Mouse (Mus musculus): ENCODE measurements at regions not wholly inside any gene's neighbourhood (a gene's known extent, or its start where the extent isn't known, plus 50 kb on each side); places are given as distances from the start of the nearest gene placed in this dataset.
"Not testable (repeated sequence)": the region's sequence is repeated elsewhere in the genome, so short reads cannot be mapped to it uniquely, and the experiment has no call there.

DNA sequence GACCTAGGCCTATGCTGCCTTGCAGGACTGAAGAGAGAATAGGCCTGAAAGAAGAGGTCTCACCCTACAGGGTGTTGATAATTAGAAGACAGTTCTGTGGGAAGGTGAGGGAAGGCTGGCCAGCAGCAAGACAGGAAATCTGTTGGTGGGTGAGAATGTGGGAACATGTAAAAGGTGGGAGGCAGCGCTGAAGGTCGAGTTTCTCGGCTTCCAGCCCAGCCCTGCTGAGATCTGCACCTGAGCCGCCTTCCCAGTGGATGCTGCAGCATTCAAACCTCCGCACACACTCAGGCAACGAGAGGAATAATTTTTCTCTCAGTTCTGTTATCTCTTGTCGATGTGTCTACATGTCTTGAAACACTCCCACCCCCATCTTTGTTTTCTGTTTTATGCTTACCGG, 89.9 kb upstream of the Atp1b1 start:
- no peak for DNase-seq (ENCODE audit: low read depth, low spot score)

DNA sequence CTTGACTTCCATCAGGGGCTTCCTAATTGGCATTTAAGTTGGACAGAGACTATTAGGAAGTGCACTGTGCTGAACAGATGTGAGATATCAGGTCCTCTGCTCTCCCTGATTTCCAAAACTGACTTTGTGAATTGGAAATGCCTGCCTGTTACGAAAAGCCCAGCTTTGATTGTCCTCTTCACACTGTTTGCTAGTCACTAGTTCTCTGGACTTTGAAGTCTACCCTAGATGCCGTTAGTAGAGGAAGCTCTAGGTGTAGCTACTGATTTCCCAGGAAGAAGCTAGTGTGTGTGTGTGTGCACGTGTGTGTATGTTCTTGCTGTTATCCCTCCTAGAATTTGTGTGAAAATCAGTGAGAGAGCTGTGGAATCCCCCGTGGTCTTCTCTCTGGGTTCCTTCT, 87.7 kb upstream of the Atp1b1 start:
- no peak for DNase-seq (ENCODE audit: low read depth, low spot score)

DNA sequence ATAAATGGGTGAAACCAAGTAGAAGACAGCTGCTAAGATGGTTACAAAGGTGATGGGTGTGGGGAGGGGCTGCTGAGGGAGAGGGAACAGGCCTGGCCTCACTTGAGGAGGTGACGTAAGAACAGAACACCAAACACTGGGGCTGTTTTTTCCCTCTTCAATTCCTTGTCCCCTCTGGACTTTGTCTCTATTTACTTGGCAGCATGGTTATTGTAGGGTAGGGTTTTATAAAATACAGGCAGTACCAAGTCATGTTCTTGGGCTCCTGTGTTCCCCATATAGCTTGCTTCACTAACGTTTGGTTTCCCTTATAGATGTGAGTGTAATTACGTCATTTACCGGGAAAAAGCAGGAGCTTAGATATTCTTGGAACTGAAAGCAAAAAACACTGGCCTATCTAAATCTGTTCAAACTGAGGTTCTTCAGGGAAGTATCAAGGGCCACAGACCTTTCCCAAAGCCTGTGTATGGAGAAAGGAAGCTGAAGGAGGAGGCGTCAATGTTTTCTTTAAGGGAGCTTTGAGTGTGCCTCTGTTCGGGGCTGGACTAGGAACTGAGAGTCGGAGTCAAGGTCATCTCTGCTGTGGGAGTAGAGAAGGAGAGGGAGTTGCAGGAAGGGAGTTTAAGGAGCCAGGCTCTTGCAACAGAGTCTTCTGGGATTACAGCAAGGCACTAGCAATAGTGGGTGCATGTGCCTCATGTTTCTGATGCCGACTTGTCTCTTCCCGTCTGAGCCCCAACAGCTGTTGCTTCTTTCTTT, 85.1 kb upstream of the Atp1b1 start:
- no peak for DNase-seq (ENCODE audit: low read depth, low spot score)

DNA sequence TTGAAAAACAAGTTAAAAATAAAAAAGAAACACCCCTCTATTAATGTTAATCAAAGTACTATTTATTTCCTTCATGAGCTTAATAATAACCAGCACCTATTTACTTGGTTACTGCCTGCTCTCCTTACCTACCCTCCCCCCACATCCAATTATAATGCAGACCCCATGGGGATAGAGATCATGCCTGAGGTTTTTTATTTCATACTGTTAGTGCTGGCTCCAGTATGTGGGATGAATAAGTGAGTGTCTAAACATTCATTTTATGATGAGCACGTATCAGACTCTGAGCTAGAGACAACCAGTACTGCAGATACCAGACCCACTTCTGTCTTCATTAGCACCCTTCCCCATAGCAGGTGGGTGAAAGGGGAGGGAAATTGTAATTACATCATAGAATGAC, 83.6 kb upstream of the Atp1b1 start:
- DNase-seq (ENCODE audit: low read depth, low spot score), result no peak

DNA sequence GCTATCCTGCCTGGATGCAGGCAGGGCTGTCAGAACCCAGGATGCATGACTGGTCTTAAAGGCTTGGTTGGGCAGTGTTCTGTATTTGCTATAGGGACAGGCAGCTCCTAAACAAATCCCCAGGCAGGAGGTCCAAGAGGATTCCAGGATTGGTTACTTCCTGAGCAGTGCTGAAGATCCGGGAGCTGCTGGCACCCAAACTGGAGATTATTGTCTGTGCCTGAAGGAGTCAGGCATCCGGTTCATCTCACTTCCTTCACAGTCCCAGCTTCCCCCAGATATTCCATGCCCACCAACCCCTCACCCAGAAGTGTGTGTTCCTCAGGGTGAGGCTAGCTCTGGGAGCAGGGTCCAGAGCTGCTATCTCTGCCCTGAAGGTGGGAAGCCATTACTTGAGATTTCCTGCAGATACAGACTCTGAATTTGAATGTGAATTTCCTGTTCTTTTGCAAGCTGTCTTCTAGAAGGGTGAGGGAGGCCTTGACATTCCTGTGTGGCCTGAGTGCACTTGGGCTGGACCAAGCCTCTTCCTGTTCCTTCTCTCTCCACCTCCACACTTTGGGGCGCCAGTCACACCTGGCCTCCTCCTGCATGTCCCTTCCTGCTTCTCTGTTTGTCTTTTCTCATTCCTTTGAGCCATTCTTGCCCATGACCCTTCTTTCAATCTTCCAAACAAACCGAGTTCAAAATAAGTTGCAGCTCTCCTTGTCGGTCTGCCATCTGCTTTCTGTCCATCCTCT, 80.3 kb upstream of the Atp1b1 start:
- DNase-seq (ENCODE audit: low read depth, low spot score), result no peak

DNA sequence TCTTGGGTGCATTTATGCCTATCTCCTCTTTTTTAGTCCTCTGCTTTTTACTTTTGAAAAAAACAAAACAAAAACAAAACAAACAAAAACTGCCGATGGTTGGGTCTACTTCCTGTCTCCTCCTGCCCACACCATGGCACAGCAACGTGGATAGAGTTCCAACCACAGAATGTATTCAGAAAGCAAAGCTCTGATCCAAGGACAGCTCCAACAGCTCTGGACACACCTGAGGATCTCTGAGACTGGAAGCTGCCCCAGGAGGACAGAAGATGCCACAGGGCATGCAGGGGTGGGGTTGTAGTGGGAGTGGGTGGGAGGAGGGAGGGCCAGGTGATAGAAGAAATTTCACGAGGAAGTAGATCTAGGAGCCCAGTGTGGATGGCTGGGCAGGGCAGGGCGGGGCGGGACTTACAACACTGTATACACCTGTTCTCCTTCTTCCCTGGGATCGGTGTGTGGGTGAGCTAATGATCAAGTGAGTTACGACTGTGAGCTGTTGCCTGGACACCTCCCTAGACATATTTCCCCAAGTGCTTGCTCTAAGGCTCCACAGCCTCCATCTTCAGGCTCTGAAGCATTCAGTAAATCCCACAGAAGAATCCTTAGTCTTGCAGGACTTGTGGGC, 79.3 kb upstream of the Atp1b1 start:
- DNase-seq (ENCODE audit: low read depth, low spot score), result no peak

DNA sequence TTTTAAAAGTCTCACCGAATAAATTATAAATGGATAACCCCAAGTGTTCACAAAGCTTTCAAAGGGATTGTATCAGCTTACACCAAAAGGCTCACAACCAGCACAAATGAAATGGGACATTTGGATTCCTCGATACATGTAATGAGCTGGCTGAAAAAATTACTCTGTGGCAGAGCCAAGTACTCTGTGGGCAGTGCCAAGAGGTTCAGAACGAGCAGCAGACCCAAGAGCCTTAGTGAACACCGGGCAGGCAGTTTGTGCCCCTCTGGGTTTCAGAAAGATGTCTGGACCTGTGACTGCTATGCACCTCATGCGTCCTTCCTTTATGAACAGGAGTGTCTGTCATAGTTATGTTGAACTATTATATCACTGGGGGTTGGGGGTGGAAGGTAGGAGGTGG, 74.0 kb upstream of the Atp1b1 start:
- DNase-seq (ENCODE audit: low read depth, low spot score), result no peak

DNA sequence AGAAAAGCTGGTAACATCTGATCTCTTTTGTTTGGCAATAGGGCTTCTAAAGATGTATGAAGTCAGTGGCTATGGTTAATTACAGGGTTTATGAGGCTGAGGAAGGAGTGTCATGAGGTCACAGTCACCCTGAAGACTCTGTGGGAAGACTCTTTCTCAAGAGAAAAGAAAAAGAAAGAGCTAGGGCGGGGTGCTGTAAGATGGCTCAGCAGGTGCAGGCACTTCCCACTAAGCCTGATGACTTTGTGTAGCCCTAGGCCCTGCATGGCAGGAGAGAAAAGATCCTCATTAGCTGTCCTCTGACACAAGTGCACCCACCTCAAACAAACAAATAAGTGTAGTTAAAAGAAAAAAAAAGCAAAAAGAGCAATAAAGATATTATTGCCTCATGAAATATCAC, 73.6 kb upstream of the Atp1b1 start:
- DNase-seq (ENCODE audit: low read depth, low spot score), result no peak

DNA sequence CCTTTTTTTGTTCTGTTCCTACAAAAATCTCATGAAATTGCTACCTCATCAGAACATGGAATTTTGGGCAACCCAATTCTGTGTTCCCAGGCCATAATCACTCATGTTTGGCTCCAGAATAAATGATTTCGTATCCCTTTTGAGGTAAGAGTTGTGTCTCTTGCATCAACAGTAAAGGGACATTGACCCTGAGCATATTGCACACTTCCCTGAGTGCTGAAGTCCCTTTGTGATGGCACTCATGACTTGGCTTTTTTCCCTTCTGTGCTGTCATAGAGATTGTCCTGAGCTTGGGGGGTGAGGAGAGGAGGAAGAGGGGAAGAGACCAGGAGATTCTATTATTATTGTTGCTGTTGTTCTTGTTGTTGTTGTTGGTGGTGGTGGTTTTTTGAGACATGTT, 68.6 kb upstream of the Atp1b1 start:
- DNase-seq (ENCODE audit: low read depth, low spot score), result no peak

DNA sequence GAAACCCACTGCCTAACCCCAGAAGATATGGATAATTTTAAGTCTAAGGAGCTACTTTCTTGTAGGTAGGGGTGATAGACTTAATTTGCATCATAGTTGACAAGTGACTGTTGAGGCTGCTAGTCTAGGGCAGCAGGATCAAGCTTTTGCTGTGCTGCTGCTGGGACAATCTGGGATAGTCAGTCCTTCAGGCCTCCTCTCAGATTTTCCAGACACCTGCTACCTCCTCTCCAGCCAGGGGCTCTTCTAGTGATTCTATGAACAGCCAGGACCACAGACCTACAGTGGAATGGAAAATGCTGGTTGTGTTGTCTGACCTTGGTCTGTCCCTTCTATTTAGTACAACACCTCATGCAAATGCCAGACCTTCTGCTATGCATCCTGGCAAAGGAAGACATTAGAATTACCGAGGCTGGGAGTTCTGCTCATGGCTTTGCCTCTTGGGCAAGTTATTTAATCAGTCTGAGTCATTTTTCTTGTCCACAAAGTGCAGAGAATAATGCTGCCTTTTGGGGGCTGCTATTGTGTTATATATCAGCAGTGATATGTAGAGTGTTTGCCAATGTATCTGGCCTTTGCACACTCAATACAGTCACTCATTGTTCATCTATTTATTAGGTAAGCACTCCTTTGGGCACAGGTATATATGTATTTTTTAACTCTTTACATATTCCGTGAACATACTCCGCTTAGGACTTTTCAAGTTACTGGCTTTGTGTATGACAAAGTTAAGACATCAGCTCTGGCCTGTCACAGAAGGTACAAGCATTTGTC, 64.4 kb upstream of the Atp1b1 start:
- DNase-seq (ENCODE audit: low read depth, low spot score), result no peak

DNA sequence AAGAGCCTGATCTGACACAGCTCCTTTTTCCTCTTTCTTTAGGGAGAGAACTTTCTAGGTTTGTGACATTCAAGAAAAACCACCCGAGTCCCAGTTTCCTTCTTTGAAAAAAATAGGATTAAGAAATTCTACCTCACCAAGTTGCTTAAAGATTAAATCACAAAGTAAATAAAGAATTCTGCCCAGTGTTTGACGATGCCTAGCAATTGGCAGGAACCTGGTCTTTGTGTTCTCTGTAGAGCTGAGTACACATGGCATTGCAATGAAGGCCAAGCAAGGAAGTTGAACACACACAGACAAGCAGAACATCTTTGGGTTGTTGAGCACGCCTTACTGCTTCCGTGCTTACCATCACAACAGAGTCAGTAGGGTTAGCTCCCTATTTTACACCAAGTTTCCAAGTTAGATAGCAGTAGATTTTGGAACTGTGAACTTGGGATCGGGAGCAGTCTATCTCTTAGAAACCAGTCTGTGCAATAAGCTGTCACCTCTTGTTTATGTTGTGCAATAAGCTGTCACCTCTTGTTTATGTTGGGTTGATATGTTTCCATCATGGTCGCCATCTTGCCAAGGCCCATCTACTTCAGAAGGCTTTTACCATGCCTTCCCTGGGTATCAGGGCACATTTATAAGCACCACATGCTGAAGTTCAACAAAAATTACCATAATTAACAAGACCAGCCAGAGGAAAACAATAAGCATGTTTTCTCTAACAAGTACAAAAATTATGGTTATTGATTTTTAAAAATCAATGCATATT, 63.4 kb upstream of the Atp1b1 start:
- no peak for DNase-seq (ENCODE audit: low read depth, low spot score)

DNA sequence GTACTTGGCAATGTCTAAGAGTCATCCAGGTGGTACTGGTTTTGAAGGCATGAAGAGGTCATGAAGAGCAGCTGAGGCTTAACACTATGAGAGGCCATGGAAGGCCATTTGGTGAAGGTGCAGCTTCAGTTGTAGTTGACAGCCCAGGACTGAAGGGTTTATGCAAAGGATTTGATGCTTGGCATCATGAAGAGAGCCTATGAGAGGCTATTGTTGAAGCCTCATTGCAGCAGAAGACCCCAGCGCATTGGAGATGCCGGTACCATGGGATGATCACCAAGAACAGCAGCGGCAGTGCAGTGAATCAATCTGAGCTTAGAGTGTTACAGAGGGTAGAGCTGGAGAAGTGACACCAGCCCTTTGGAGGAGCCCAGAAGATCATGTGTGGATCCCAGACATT, 60.7 kb upstream of the Atp1b1 start:
- DNase-seq (ENCODE audit: low read depth, low spot score), result no peak

DNA sequence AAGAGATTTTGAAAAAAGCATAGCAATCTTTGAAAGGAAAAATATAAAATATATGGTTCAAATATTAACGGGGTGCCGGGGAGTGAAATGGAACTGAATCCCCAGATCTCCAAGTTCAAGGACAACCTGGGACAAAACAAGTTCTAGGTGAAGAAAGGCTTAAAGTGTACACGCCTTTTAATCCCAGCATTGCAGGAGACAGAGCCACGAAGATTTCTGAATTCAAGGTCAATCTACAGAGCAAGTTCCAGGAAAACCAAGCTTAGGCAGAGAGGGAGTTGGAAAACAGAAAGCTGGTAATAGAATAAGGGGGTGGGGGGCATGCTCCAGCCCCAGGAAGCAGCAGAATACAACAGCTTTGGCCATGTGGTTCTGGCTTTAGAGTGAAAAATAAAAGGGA, 60.2 kb upstream of the Atp1b1 start:
- DNase-seq (ENCODE audit: low read depth, low spot score), result no peak

DNA sequence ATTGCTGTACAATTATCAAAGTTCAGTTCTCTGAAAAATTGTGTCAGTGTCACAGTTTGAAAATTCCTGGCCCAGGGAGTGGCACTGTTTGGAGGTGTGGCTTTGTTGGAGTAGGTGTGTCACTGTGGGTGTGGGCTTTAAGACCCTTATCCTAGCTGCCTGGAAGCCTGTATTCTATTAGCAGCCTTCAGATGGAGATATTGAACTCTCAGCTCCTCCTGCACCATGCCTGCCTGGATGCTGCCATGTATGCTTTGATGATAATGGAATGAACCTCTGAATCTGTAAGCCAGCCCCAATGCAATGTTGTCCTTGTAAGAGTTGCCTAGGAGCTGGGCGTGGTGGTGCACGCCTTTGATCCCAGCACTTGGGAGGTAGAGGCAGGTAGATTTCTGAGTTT, 59.2 kb upstream of the Atp1b1 start:
- not testable (repeated sequence) for DNase-seq (ENCODE audit: low read depth, low spot score)

DNA sequence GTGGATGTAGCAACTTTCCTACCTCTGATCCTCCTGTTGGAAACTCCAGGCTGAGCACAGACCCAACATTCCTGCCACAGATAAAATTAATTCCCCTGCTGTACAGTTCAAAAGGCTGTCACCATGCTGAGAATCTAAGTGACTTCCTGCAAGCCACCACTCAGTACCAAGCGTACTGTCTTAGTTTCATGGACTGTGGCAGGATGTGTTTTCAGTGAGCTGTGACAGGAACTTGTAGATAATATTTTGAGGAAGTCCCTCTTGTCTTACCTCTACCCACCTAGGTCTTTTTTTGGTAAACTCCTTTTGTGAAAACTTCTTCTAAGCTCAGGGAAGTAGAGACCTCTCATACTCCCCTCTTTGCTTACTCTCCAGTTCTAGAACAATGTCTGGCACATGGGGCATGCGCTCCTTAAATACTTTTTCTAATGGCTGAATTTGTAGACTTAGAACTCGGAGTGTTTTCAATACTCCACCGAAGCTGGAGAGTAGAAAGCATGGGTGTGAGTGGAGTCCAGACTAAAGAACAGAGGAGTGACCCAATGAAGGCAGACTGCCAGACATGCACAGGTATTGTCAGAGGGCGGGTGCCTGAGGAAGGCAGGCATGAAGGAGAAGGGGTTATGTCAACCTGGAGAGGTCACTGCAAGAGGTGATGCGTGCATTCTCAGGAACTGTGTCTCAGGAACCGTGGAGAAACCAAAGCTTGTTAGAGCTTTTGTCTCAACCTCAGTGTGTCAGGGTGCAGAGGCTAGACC, 53.7 kb upstream of the Atp1b1 start:
- peak; percentile 31 for DNase-seq (ENCODE audit: low read depth, low spot score)

DNA sequence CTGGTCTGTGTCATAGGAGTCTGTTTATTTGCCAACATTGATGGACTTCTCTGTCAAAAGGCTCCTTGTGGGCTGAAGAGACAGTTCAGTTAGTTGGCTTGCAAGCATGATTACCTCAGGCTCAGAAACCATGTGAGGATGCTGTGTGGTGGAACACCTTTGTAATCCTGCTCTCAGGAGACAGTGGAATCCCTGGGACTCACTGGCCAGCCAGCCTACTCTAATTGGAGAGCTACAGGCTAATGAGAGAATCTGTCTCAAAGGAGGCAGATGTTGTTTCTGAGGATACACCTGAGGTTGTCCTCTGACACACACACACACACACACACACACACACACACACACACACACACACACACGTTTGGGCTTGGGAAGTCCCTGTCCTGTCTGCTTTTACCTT, 51.1 kb upstream of the Atp1b1 start:
- DNase-seq (ENCODE audit: low read depth, low spot score), result no peak

DNA sequence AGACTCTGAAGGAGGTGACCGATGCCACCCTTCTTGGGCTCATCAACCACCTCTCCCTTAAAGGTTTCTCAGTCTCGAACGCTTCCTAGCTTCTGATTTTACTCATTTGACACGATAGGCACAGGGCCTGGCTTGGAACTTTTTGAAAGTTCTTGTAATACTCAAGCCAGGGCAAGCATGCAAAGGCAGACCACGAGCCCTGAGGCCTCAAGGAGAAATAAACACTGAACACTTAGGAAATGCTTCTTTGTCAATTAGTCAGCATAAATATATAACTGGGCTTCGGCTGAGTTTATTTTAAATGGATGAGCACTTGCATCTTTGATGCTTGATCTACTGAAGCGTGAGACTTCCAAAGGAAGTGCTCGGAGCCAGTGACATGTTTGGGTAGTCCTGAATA, 50.4 kb upstream of the Atp1b1 start:
- DNase-seq (ENCODE audit: low read depth, low spot score), result no peak

DNA sequence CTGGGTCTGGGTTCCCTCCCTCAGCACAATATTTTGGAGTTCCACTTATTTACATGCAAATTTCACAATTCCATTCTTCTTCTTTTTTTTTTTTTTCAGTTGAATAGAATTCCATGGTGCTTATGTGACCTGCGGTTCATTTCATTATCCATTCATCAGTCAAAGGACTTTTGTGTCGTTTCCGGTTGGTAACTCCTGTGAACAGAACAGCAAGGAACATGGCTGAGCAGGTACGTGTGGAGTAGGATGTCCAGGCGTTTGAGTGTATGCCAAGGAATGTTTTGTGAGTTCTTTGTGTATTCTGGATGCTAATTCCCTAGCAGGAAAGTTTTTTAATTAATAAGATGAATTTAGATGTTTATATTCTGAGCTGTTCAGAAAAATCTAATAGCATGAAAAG, 50.0 kb upstream of the Atp1b1 start:
- no peak for DNase-seq (ENCODE audit: low read depth, low spot score)
